Mouse (Mus musculus): ENCODE measurements around the gene Serpini1. TPM values are rescaled to one million over a fixed set of nuclear protein-coding genes. Genes with fewer than 3 reads are reported as not detected.

Serpini1 gene
- polyA plus RNA-seq (2012; rRNA removed): 1.1 and 4.9 TPM in 2 replicates

GRCm38 (mm10) chr3:75557292-75557691 lies at the start of gene Serpini1:
Gene Serpini1, plus strand, starts transcription at chr3:75557547.

GRCm38 (mm10) chr3:75556695-75557291 lies 554 bp upstream of the Serpini1 start, which contains the start of gene Pdcd10:
Gene Pdcd10, minus strand, starts transcription at chr3:75556856.

Other genes with a start within 250 kb of the Serpini1 start
- 0.08 and 0.16 TPM in 2 replicates for gene Wdr49, start 75.4 kb upstream of the Serpini1 start, polyA plus RNA-seq (2012; rRNA removed)
- 0.96 and 1.0 TPM in 2 replicates for gene Pdcd10, start 691 bp upstream of the Serpini1 start, polyA plus RNA-seq (2012; rRNA removed)
- not detected in 2 replicates for gene Gm29133, start 190.7 kb downstream of the Serpini1 start, polyA plus RNA-seq (2012; rRNA removed)